Mouse (Mus musculus): ENCODE results near the gene Ncoa3. TPM values are rescaled to one million over a fixed set of nuclear protein-coding genes. Genes with fewer than 3 reads are reported as not detected.

Gene Ncoa3
- polyA plus RNA-seq, 1 experiment from 2014 or later, result 16.7 TPM

DNA sequence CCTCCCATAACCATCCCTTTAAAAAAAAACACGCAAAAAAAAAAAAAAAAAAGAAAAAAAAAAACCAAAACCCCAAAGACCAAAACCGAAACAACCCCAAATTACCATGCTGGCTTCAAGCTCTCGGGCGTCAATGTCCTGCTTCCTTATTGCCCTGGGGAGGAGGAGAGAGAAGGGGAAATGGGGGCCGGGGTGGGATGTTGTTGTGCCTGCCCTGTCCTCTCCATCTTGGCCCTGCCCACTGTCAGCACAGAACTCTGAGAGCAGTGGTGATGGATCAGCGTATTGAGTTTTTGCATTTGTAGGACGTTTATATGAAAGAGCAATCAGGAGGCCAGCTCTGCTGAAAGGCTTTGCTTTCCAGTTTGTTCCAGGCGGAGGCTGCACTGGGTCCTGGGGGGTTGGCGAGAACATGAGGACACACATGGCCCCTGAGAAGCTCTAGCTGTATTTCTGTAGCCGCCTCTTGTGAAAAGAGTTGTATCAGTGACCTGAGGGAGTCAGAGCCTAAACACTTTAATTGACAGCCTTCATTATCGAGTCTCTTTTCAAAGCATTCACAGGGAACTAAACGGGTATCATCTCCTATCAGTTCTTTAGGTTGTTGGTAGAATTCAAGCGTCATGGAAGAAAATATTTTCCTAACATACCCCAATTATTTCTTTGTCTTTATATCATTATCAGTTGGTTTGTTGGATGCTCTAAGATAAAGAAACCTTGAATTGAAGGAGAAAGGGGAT is 38.0 kb downstream of the Ncoa3 start:
- Histone ChIP-seq H3K27me3 (replicated peaks) (no peaks in the 10 kb centered on the region), H3K9ac (no peak overlapping the region), H3K4me1 (peaks cover 30% of the 10 kb centered on the region), H3K36me3 (replicated peaks) (no peaks in the 10 kb centered on the region), H3K4me3 (no peak overlapping the region), H3K27ac (peak overlapping the region; percentile 66), H3K9me3 (no peaks in the 10 kb centered on the region), H3K4me2 (peak overlapping the region; percentile 31; the same call in 1 of the 2 replicates)
- WGBS, result 15% methylated on average over 13 of the region's 13 CpGs
- no peak for ATAC-seq (replicated peaks)

DNA sequence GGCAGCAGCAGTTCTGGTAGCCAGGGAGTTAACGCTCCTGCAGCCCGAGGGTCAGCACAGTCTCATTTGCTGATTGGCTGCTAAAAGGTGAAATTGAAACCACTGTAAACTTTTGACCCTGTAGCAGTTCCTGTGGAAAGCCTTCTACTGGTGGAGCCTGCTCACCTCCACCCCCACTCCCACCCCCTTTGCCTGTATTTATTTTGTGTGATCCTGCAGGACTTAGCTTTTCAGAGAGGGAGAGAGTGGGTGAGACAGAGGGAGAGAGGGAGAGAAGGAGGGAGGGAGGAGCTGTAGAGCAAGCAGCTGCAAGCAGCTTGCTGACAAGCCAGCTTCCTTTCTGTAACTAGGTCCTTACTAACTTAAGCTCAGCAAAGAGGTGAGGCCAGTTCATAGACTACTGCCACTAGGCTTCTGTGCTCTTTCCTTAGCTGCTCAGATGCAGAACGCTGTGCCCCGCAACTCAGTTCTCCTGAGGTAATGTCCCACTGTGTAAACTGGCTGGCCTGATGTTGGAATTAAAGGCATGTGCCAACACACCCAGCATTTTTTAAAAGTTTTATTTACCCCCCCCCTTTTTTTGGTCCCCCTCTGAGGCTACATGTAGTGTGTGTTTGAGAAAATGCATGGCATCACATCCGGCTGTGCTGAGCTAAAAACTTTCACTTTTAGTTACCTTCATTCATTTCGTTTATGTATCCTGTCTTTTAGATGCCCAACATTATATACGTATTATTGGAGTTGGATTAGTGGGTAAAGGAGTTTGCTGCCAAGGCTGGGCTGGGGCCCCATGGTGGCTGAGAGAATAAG is 38.9 kb downstream of the Ncoa3 start:
- Histone ChIP-seq H3K36me3 (replicated peaks) (no peaks in the 10 kb centered on the region), H3K4me2 (peak overlapping the region; percentile 31), H3K4me1 (peaks cover 30% of the 10 kb centered on the region), H3K27ac (peak overlapping the region; percentile 66), H3K27me3 (replicated peaks) (no peaks in the 10 kb centered on the region), H3K9me3 (no peaks in the 10 kb centered on the region), H3K9ac (no peak overlapping the region), H3K4me3 (no peak overlapping the region)
- ATAC-seq (replicated peaks), result peak; percentile 60
- WGBS, result 40% methylated on average over 7 of the region's 7 CpGs

DNA sequence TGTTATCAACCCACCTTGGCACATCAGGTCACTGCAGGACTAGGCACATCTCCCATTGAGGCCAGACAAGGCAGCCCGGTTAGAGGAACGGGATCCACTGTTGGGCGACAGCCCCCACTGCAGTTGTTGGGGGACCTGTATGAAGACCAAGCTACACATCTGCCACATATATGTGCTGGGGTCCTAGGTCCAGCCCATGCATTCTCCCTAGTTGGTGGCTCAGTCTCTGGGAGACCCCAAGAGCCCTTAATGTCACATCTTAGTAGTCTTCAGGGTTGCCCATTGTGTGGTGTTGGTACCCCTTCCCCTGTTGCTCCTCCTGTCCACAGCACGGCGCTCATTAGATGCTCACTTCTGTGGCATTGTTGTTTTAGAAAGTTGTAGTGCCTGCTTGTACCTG is 40.2 kb downstream of the Ncoa3 start:
- H3K27ac ChIP-seq, result no peak overlapping the region
- no peak for ATAC-seq (replicated peaks)
- H3K9ac ChIP-seq, result no peak overlapping the region
- no peaks in the 10 kb centered on the region for H3K36me3 ChIP-seq (replicated peaks)
- peaks cover 30% of the 10 kb centered on the region for H3K4me1 ChIP-seq
- 93% methylated on average over 5 of the region's 5 CpGs for WGBS
- no peaks in the 10 kb centered on the region for H3K27me3 ChIP-seq (replicated peaks)
- no peaks in the 10 kb centered on the region for H3K9me3 ChIP-seq
- no peak overlapping the region for H3K4me3 ChIP-seq
- H3K4me2 ChIP-seq, result no peak overlapping the region

DNA sequence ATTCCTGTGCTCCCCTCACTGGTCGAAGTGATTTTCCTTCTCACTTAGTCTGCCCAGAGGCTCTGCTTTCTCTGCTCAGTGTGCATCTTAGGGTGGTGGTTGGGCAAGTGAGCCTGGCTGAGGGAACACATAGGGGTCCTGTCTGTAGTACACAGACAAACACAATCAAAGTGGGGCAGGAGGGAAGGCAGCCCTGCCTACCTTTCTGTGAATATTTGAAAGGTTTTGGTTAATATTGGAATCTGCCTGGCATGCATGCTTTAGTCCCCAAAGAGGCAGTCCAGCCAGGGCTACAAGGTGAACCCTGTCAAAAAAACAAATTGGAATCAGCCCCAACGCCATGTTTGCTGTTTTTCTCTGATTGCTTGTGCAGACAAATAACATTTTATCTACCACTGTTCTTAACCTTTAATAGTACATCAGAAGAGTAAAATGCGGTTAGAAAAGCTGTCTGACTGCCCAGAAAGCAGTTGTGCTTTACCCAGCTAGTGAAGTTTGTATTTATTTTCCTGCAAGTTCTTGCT is 42.6 kb downstream of the Ncoa3 start:
- Histone ChIP-seq H3K36me3 (replicated peaks) (no peaks in the 10 kb centered on the region), H3K27me3 (replicated peaks) (no peaks in the 10 kb centered on the region), H3K9ac (no peak overlapping the region), H3K4me2 (no peak overlapping the region), H3K9me3 (no peaks in the 10 kb centered on the region), H3K27ac (no peak overlapping the region), H3K4me1 (peaks cover 20% of the 10 kb centered on the region), H3K4me3 (no peak overlapping the region)
- no peak for ATAC-seq (replicated peaks)
- 75% methylated on average over 3 of the region's 3 CpGs for WGBS

DNA sequence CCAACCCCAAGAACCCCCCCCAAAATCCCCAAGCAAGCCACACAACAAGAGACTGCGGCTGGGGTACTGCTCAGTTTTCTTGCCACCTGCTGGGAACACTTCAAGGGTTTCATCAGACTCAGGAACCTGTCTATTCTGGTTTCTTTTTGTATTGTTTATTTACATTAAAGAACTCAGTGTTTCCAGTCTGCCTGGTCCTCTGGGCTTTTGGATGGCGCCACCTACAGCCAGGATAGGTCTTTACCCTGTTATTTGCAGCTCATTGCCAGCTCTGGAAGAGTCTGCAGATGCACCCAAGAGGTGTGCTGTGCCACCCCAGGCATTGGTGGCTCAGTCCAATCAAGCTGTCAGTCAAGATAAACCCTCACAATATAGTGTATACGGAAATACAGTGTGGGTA is 43.3 kb downstream of the Ncoa3 start:
- no peaks in the 10 kb centered on the region for H3K36me3 ChIP-seq (replicated peaks)

DNA sequence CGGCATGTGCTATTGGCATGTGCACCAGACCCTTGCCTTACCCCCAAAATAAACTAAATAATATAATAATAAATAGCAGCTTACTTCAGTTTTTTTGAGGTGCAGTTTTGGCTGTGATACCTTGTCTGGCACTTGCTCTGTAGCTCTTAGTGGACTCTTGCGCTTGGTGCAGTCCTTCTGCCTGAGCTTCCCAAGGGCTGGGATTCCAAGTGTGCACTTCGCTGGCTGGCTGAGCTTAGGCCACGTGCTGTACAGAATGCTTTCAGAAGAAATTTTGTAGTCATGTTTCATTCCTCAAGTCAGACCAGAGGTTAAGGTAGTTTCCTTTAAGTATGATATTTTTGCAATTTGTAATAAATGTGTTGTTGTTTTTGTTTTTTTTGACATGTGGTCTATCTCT is 47.2 kb downstream of the Ncoa3 start:
- H3K9ac ChIP-seq, result no peak overlapping the region
- 88% methylated on average over 4 of the region's 4 CpGs for WGBS
- H3K4me2 ChIP-seq, result no peak overlapping the region
- H3K9me3 ChIP-seq, result no peaks in the 10 kb centered on the region
- no peak overlapping the region for H3K27ac ChIP-seq
- H3K27me3 ChIP-seq (replicated peaks), result no peaks in the 10 kb centered on the region
- no peak overlapping the region for H3K4me3 ChIP-seq
- H3K36me3 ChIP-seq (replicated peaks), result no peaks in the 10 kb centered on the region
- peaks cover 3% of the 10 kb centered on the region; the same call in 1 of the 2 replicates for H3K4me1 ChIP-seq
- ATAC-seq (replicated peaks), result no peak

More for the DNA sequence above, 43.3 kb downstream of the Ncoa3 start:
- Histone ChIP-seq H3K4me3 (no peak overlapping the region), H3K9ac (no peak overlapping the region), H3K27me3 (replicated peaks) (no peaks in the 10 kb centered on the region), H3K4me2 (no peak overlapping the region), H3K27ac (no peak overlapping the region), H3K9me3 (no peaks in the 10 kb centered on the region), H3K4me1 (peaks cover 13% of the 10 kb centered on the region)
- WGBS, result 53% methylated on average over 3 of the region's 3 CpGs
- ATAC-seq (replicated peaks), result no peak

DNA sequence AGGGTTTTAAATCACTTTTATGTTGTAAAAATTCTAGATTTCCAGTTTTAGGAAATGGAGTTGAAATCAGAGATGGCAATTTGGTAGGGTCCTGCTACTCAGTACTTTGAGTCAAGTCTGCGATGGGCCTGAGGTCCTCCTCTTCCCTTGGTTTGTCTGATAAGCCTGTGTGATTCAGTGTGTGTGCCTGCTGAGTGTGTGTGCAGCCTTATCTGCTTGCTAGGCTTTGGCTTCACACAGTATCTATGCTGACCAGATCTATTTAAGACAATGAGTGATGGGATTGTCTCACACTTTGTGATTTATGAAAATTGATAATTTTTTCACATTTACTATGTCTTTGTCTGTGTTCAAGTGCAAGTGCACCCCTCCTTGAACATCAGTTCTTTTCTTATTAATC is 50.1 kb downstream of the Ncoa3 start:
- H3K27me3 ChIP-seq (replicated peaks), result no peaks in the 10 kb centered on the region
- no peak overlapping the region for H3K4me3 ChIP-seq
- peaks cover 5% of the 10 kb centered on the region; the same call in 1 of the 2 replicates for H3K4me1 ChIP-seq
- no peak overlapping the region for H3K27ac ChIP-seq
- no peak overlapping the region for H3K9ac ChIP-seq
- H3K9me3 ChIP-seq, result no peaks in the 10 kb centered on the region
- no peaks in the 10 kb centered on the region for H3K36me3 ChIP-seq (replicated peaks)
- WGBS, result 83% methylated on average over 1 of the region's 1 CpGs
- ATAC-seq (replicated peaks), result no peak
- H3K4me2 ChIP-seq, result no peak overlapping the region

DNA sequence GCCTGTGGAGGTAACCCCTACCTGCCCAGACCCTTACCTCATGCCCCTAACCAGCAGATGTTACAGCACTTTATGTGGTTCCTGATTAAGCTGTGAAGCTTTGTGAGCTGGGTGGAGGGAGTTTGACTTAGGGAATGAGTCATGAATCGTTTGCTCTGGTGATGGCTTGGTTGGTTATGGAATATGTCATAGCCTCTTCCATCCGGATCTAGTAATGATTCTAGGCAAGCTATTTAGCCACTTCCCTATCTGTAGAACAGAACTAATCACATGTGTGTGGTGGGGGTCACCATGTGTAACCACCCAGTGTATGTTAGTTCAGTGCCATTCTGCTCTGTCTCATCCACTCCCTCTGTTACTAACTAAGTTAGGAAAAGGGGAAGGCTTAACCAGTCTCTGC is 52.6 kb downstream of the Ncoa3 start:
- no peak overlapping the region for H3K9ac ChIP-seq
- peaks cover 5% of the 10 kb centered on the region; the same call in 1 of the 2 replicates for H3K4me1 ChIP-seq
- 89% methylated on average over 2 of the region's 2 CpGs for WGBS
- no peaks in the 10 kb centered on the region for H3K9me3 ChIP-seq
- peaks cover 6% of the 10 kb centered on the region; the same call in 1 of the 2 replicates for H3K36me3 ChIP-seq (replicated peaks)
- no peak overlapping the region for H3K4me2 ChIP-seq
- no peak for ATAC-seq (replicated peaks)
- no peak overlapping the region for H3K27ac ChIP-seq
- H3K4me3 ChIP-seq, result no peak overlapping the region
- H3K27me3 ChIP-seq (replicated peaks), result no peaks in the 10 kb centered on the region

DNA sequence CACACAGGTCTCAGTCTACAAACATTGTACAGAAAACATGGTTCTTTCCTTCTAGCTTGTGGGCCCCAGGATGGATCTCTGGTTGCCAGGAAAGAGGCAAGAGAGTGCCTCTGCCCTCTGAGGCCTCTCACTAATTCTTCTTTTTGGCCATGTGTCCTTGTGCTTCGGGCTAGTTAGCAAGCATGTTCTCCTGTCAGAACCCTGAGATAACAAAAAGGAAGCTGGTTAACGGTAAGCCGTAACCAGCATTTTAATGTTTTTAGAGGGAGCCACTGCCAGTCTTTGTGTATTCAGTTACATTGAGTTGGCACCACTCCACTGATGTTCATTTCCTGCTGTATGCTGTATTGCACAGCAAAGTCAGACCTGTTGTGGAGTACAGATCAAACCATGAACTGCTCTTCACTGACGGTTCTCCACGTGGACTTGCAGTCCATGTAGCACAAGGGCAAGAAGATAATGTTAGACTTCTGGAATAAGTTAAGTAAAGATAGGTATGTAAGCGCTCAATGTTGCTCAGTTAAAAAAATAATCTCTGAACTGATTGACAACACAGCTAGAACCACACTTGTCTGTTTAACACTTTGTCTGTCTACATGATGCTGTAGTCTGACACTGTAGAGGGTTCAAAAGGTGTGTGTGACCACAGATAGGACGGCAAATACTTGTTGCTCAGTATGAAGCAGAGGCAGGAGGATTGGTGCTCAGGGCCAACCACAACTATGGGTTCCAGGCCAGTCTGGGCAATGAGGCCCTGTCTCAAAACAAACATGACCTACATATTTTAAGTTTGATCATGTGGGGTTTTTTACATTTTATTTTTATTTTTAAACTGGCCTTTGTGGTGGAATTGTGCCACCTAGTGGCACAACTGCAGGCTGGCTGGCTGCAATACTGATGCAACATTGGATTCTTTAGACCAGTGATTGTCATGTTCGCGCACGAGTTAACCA is 53.4 kb downstream of the Ncoa3 start:
- 69% methylated on average over 10 of the region's 10 CpGs for WGBS
- no peaks in the 10 kb centered on the region for H3K27me3 ChIP-seq (replicated peaks)
- no peak overlapping the region for H3K4me2 ChIP-seq
- no peaks in the 10 kb centered on the region for H3K9me3 ChIP-seq
- no peak for ATAC-seq (replicated peaks)
- no peak overlapping the region for H3K4me3 ChIP-seq
- no peak overlapping the region for H3K27ac ChIP-seq
- H3K4me1 ChIP-seq, result peaks cover 4% of the 10 kb centered on the region; the same call in 1 of the 2 replicates
- peaks cover 6% of the 10 kb centered on the region; the same call in 1 of the 2 replicates for H3K36me3 ChIP-seq (replicated peaks)
- no peak overlapping the region for H3K9ac ChIP-seq

DNA sequence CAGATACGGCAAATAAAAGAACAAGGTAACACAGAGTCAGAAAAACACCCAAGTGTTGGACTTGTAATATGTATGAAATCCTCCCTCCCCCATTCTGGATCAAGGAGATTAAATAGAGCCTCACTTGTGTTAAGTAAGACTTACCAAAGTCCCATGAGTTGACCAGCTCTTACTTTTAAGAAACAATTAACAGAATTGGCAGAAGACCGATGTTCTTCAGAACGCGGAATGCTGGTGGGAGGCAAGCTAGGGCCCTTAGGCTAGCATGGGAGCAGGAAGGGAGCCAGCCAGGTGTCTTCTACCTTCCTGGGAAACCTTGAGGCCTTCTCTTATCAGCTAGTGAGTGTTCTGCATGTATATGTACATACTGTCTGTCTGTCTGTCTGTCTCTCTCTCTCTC is 55.5 kb downstream of the Ncoa3 start:
- Histone ChIP-seq H3K27ac (no peak overlapping the region), H3K9me3 (no peaks in the 10 kb centered on the region), H3K4me1 (0 out of 2 replicates have a peak, but pooled peaks cover 2% of the 10 kb centered on the region), H3K36me3 (replicated peaks) (peaks cover 14% of the 10 kb centered on the region; the same call in 1 of the 2 replicates), H3K9ac (no peak overlapping the region), H3K4me3 (no peak overlapping the region), H3K27me3 (replicated peaks) (no peaks in the 10 kb centered on the region), H3K4me2 (no peak overlapping the region)
- ATAC-seq (replicated peaks), result no peak
- WGBS, result 92% methylated on average over 4 of the region's 4 CpGs

DNA sequence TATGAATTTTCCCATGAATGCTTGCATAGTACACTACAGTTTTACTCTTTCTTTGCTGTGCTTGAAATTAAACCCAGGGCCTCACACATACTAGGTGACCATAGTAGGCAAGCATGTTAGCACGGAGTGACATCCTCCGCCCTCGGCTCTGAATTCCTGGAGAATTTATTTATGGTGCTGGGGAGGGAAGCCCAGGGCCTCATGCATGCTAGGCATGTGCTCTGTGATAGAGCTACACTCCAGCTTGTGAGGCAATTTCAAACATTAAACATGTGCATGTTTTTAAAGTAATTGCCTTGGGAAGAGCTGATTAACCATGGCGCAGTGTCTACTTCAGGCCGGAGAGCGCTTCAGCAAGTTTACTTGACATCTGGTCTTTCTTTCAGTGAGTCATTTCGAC is 56.4 kb downstream of the Ncoa3 start:
- Histone ChIP-seq H3K9me3 (no peaks in the 10 kb centered on the region), H3K36me3 (replicated peaks) (peaks cover 14% of the 10 kb centered on the region; the same call in 1 of the 2 replicates), H3K4me1 (0 out of 2 replicates have a peak, but pooled peaks cover 2% of the 10 kb centered on the region), H3K27me3 (replicated peaks) (no peaks in the 10 kb centered on the region), H3K9ac (no peak overlapping the region), H3K4me2 (no peak overlapping the region), H3K4me3 (no peak overlapping the region), H3K27ac (no peak overlapping the region)
- no peak for ATAC-seq (replicated peaks)
- WGBS, result 87% methylated on average over 7 of the region's 7 CpGs
